ENCODE assay signal across 24 mouse cellular contexts in genomic region chr14:122074360-122074759, GRCm38 (mm10). TPM values are rescaled to one million over a fixed set of nuclear protein-coding genes. Genes with fewer than 3 reads are reported as not detected.
DNase-seq lines count a peak whose midpoint lies in the region; ATAC-seq and TF ChIP-seq lines count a peak whose summit lies in the region.
"Had no signal": no experiment of that assay in that cellular context is flagged by ENCODE, and none has a peak within 500 bp of the region (broad histone marks: within the 10 kb centered on the region; RNA-seq: fewer than 3 reads in every experiment).

No protein-coding gene starts in this region.

- WGBS in heart, embryonic 12.5 days, result 71% methylated on average over 10 of the region's 10 CpGs
- WGBS in lung, postnatal 0 days, result 55% methylated on average over 10 of the region's 10 CpGs

- no peak overlapping the region for H3K4me3 ChIP-seq in heart, embryonic 12.5 days
- H3K4me3 ChIP-seq in lung, postnatal 0 days (ENCODE audit: low read depth, low read length), result no peak overlapping the region
- H3K4me3 ChIP-seq: embryonic facial prominence, embryonic 10.5 days; forebrain, embryonic 15.5 days; heart, embryonic 13.5 days; intestine, embryonic 15.5 days; kidney, embryonic 15.5 days; midbrain, embryonic 10.5 days; neural tube, embryonic 15.5 days had no signal

- H3K9ac ChIP-seq in heart, embryonic 12.5 days, result no peak overlapping the region
- H3K9ac ChIP-seq in lung, postnatal 0 days (replicated peaks; ENCODE audit: low read depth), result no peak overlapping the region
- H3K9ac ChIP-seq: forebrain, embryonic 15.5 days; heart, embryonic 13.5 days; intestine, embryonic 15.5 days; kidney, embryonic 15.5 days; neural tube, embryonic 15.5 days had no signal

- H3K36me3 ChIP-seq in heart, embryonic 12.5 days, result no peaks in the 10 kb centered on the region
- no peaks in the 10 kb centered on the region for H3K36me3 ChIP-seq in lung, postnatal 0 days (ENCODE audit: insufficient read depth, low read length)
- H3K36me3 ChIP-seq: embryonic facial prominence, embryonic 10.5 days; forebrain, embryonic 15.5 days; heart, embryonic 13.5 days; intestine, embryonic 15.5 days; kidney, embryonic 15.5 days; midbrain, embryonic 10.5 days; neural tube, embryonic 15.5 days had no signal

- H3K4me2 ChIP-seq in heart, embryonic 12.5 days, result no peak overlapping the region
- no peak overlapping the region for H3K4me2 ChIP-seq in lung, postnatal 0 days (replicated peaks; ENCODE audit: low read depth, low read length)
- H3K4me2 ChIP-seq: forebrain, embryonic 15.5 days; heart, embryonic 13.5 days; intestine, embryonic 15.5 days; kidney, embryonic 15.5 days; liver, embryonic 11.5 days; neural tube, embryonic 15.5 days had no signal

- TF ChIP-seq EP300 in lung, postnatal 0 days (IDR thresholded peaks at IDR 0.05), result no peak

- TF ChIP-seq CTCF in lung, postnatal 0 days (IDR thresholded peaks at IDR 0.05), result no peak

- H3K27ac ChIP-seq in heart, embryonic 12.5 days (ENCODE audit: poor library complexity, severe bottlenecking), result no peak overlapping the region
- no peak overlapping the region for H3K27ac ChIP-seq in lung, postnatal 0 days (ENCODE audit: low read length)
- H3K27ac ChIP-seq: embryonic facial prominence, embryonic 10.5 days; forebrain, embryonic 15.5 days; heart, embryonic 13.5 days; intestine, embryonic 15.5 days; kidney, embryonic 15.5 days; midbrain, embryonic 10.5 days; neural tube, embryonic 15.5 days had no signal

- no peak for ATAC-seq in heart, embryonic 12.5 days (ENCODE audit: insufficient number of reproducible peaks, low FRiP score)
- ATAC-seq in lung, postnatal 0 days, result peak; percentile 53
- ATAC-seq: forebrain, embryonic 15.5 days; intestine, embryonic 15.5 days had no signal

- H3K4me1 ChIP-seq in heart, embryonic 12.5 days (replicated peaks), result peaks cover 18% of the 10 kb centered on the region
- no peaks in the 10 kb centered on the region for H3K4me1 ChIP-seq in lung, postnatal 0 days (ENCODE audit: insufficient read depth, low read depth, low read length)
- H3K4me1 ChIP-seq: forebrain, embryonic 15.5 days; intestine, embryonic 15.5 days; midbrain, embryonic 10.5 days; neural tube, embryonic 15.5 days had no signal

- H3K27me3 ChIP-seq in heart, embryonic 12.5 days (replicated peaks), result peaks cover 88% of the 10 kb centered on the region
- no peaks in the 10 kb centered on the region for H3K27me3 ChIP-seq in lung, postnatal 0 days (replicated peaks; ENCODE audit: insufficient read depth, low read length)
- H3K27me3 ChIP-seq: forebrain, embryonic 15.5 days; intestine, embryonic 15.5 days; kidney, embryonic 15.5 days; neural tube, embryonic 15.5 days had no signal

- peak; percentile 31 to 41 for DNase-seq in heart, adult 18-20 months
- DNase-seq in lung, postnatal 0 days (ENCODE audit: low spot score), result peak; percentile 27
- DNase-seq in lung, adult 18-20 months, result no peak
- peak; percentile 24 for DNase-seq in testis, postnatal 14 days (ENCODE audit: low spot score)
- no peak for DNase-seq in testis, postnatal 10 days (ENCODE audit: low spot score)
- DNase-seq in right cerebral cortex, postnatal 4 days, result no peak
- DNase-seq: cerebellum, postnatal 36 days; layer of hippocampus, postnatal 36 days; right cerebral cortex, adult 18-20 months; thymus, postnatal 14 days had no signal

- H3K9me3 ChIP-seq in heart, embryonic 12.5 days (replicated peaks), result no peaks in the 10 kb centered on the region
- no peaks in the 10 kb centered on the region for H3K9me3 ChIP-seq in lung, postnatal 0 days (ENCODE audit: low read length)
- H3K9me3 ChIP-seq: embryonic facial prominence, embryonic 10.5 days; forebrain, embryonic 15.5 days; heart, embryonic 13.5 days; intestine, embryonic 15.5 days; kidney, embryonic 15.5 days; midbrain, embryonic 10.5 days; neural tube, embryonic 15.5 days had no signal

RNA-seq across cellular contexts. Expression of gene Tm9sf2, which starts 32.5 kb away (rescaled TPM):
- 100 to 1,000 TPM; 130 to 139 TPM for total RNA-seq in heart, adult 18-20 months (2021)
- 144 and 147 TPM in 2 replicates for polyA plus RNA-seq in heart, embryonic 12.5 days (2016; fragmentation: Nextera tagmentation; extraction: Ambion mirVana)
- 162 and 170 TPM in 2 replicates for polyA plus RNA-seq in lung, postnatal 0 days (2015; fragmentation: Nextera tagmentation; extraction: Ambion mirVana)

RNA-seq across cellular contexts. Expression of gene Timm8a2, which starts 39.9 kb away (rescaled TPM):
- total RNA-seq in heart, adult 18-20 months (2021), result not detected
- not detected in 2 replicates for polyA plus RNA-seq in heart, embryonic 12.5 days (2016; fragmentation: Nextera tagmentation; extraction: Ambion mirVana)
- polyA plus RNA-seq in lung, postnatal 0 days (2015; fragmentation: Nextera tagmentation; extraction: Ambion mirVana), result not detected in 2 replicates
- total RNA-seq: left cerebral cortex, postnatal 36 days had no signal
- polyA plus RNA-seq: embryonic facial prominence, embryonic 10.5 days; forebrain, embryonic 15.5 days; heart, embryonic 13.5 days; hindbrain, embryonic 11.5 days; intestine, embryonic 15.5 days; kidney, embryonic 15.5 days; large intestine, adult 2 months; liver, embryonic 11.5 days; lung, embryonic 16.5 days; midbrain, embryonic 10.5 days; neural tube, embryonic 15.5 days; stomach, embryonic 16.5 days had no signal

Comparison
In these comparisons a context has a peak if more than half of its experiments do, and no peak if none do; other contexts are left out.
1. DNase-seq: peak in heart, adult 18-20 months (2 of 2), lung, postnatal 0 days (single experiment) and testis, postnatal 14 days (single experiment); none in lung, adult 18-20 months (0 of 2), testis, postnatal 10 days (single experiment) and right cerebral cortex, postnatal 4 days (single experiment).